Mouse (Mus musculus) G1E (cell line): ENCODE measurements at regions not wholly inside any gene's neighbourhood (a gene's known extent, or its start where the extent isn't known, plus 50 kb on each side); places are given as distances from the start of the nearest gene placed in this dataset.

ENCODE experiments used
- CTCF ChIP-seq: IDR thresholded peaks from 2 replicates; pipeline ENCODE4 v1.5.1; 2012; ENCODE audit warnings: low read depth, low read length, inconsistent platforms, mixed read lengths
- GATA1 ChIP-seq: IDR thresholded peaks from 2 replicates; pipeline ENCODE4 v1.6.1; 2012; ENCODE audit warnings: borderline replicate concordance, low read length, inconsistent platforms, mixed read lengths
- GATA2 ChIP-seq: IDR thresholded peaks from 2 replicates; pipeline ENCODE4 v1.6.1; 2012; ENCODE audit warnings: low read depth, low read length, inconsistent platforms, borderline replicate concordance
- TAL1 ChIP-seq: conservative IDR thresholded peaks from 2 replicates; pipeline ENCODE4 v1.6.1; 2012; ENCODE audit warnings: low read depth, low read length, inconsistent platforms, mixed read lengths

GRCm38 (mm10) chr12:106568541-106569085, 558.6 kb downstream of the Vrk1 start:
- no peak for TF ChIP-seq CTCF
- no peak for TF ChIP-seq GATA1
- no peak for TF ChIP-seq TAL1
- no peak for TF ChIP-seq GATA2
